Mouse (Mus musculus): ENCODE measurements at regions not wholly inside any gene's neighbourhood (a gene's known extent, or its start where the extent isn't known, plus 50 kb on each side); places are given as distances from the start of the nearest gene placed in this dataset.
A peak's percentile ranks its signal among the peaks of the same experiment; 100 is the strongest.
"Not testable (repeated sequence)": the region's sequence is repeated elsewhere in the genome, so short reads cannot be mapped to it uniquely, and the experiment has no call there.

DNA sequence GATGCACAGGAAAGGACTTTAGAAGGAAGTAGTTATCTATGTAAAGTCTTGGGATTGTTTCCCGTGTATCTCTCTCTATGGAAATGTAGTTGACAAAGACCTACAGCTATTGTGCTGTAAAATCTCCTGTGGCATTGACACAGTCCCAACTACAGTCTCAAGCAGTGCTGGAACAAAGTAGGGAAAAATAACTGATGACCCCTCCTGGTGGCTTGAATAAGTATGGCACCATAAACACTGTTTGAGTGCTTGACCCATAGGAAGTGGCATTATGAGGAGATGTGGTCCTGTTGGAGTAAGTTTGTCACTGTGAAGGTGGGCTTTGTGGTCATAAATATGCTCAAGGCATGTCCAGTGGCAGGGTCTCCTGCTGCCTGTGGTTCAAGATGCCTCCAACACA is 928.4 kb upstream of the Mms22l start:
- DNase-seq (ENCODE audit: extremely low spot score in 1 of 2, low spot score in 1 of 2): no peak

DNA sequence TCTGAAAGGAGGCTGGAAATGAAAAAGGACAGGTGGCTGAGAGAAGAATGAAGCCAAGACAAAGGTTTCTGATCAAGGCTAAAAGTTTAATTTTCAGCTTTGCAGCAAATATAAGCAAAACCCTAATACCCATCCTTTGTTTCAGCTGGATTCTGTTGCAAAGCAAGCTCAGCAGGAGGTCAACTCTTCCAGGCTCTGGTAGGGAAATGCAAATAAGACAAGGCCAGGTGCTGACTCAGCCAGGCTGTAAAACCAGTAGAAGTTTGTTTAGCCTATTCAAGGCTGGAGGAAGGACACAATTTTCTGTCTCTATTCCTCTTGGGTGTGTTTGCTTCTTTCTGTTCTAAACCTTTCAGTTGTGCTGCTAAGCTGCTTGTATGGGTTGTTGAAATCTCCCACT is 923.2 kb upstream of the Mms22l start:
- DNase-seq (ENCODE audit: extremely low spot score in 1 of 2, low spot score in 1 of 2): no peak

DNA sequence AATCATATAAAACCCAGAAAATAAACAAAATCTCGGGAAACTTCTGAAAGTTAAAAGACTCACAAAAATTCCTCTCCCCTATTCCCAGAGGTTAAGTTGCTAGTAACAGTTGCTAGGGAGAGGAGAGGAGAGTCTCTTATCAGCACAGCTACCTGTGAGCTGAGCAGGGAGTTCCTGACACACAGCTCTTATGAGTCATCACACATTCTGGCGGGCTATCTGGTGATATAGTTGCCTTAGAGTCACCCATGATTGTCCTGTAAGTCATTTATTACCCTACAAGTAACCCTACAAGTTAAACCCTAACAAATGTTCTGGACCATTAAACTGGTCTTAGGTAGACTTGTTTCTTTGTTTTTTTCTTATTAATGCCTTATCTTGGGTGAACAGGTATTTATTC is 908.8 kb upstream of the Mms22l start:
- DNase-seq (ENCODE audit: extremely low spot score in 1 of 2, low spot score in 1 of 2): no peak

DNA sequence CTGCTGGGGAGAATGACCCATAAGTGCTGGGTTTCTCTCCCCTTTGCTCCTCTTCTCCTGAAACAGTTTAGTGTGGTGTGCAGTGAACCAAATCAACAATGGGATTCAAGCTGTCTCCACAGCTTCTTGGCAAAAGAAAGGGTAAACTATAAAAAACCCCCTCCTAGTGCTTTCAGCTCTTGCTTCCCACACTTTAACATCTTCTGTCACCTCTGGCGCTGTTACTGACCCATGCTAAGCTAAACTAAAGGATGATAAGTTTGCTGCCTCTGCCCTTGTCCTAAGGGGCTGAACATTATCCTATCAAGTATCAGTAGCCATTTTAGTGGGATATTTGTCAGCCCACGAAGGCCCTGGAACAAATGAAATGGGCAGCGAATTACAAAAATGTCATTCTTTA is 905.4 kb upstream of the Mms22l start:
- no peak for DNase-seq (ENCODE audit: extremely low spot score in 1 of 2, low spot score in 1 of 2)

DNA sequence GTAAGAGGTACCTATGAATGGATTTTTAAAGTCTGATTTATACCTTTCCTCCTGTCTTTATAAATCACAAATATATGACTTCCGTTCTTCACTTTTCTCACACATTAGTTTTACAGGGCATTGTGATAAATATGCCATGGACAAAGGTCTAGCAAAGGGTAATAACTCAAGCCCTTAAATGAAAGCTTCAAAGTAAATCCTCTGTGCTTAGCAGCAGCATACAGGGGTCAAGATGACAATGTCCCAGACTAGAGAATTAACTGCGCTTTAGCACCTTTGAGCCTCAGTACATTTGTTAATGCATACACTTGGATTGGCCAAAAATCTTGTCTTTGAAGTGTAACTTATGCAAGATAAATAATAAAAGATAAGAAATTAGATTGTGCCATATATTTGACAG is 904.7 kb upstream of the Mms22l start:
- no peak for DNase-seq (ENCODE audit: extremely low spot score in 1 of 2, low spot score in 1 of 2)

DNA sequence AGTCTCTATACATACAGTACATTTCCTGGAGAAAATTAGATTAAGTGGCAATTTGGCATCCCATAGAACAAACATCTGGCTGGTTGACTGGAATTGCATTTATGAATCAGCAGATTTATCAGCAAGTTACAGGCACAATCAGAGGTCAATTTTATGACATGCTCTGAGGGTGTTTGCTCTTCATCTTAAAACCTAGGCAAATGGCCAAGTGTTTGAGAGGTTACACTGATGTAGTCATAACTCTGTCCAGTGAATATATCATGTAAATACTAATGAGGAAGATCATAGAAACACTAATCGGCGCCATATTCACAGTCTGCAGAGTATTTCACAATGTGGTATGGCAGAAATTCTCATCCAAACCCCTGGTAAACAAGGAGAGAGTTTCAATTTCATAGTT is 896.2 kb upstream of the Mms22l start:
- DNase-seq (ENCODE audit: extremely low spot score in 1 of 2, low spot score in 1 of 2): no peak

DNA sequence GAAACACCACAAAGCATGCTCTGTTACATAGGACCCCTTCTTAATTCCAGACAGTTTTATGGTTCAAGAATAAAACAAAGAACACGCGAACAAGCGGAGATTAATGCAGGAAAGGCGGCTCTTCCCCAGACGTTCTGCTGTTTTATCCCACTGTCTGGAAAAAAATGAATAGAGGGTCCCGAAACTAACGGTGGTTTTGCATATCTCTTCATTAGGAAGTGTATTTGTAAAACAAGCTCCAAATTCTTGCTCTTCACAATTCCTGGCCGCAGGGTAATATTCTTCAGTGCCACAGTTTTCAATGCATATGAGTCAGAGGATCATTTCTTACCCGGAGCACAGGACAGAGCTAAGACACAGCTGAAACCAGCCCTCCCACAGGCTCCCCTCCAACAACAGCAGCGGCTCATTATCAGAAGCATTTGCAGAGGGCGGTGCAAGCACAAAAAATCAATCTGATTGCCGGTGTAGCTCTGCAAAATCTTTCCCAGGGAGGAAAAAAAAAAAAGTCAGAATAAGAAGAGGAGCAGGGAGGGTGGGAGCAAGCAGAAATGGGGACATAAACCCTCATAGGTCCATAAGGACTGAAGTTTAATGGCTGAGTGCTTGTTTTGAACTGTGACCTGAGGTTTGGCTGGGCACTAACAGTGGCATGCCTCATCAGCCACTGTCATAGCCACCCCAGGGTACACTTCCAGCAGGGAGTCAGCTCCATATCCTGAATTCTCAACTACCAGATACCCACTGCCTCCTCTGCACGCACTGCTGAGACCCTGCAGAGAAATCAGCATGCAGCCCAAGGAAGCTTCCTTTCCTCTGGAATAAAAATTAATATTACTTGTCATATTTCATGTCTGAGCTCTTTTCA is 894.6 kb upstream of the Mms22l start:
- DNase-seq (ENCODE audit: extremely low spot score in 1 of 2, low spot score in 1 of 2): peak in 1 of 2 experiments; percentile 19

DNA sequence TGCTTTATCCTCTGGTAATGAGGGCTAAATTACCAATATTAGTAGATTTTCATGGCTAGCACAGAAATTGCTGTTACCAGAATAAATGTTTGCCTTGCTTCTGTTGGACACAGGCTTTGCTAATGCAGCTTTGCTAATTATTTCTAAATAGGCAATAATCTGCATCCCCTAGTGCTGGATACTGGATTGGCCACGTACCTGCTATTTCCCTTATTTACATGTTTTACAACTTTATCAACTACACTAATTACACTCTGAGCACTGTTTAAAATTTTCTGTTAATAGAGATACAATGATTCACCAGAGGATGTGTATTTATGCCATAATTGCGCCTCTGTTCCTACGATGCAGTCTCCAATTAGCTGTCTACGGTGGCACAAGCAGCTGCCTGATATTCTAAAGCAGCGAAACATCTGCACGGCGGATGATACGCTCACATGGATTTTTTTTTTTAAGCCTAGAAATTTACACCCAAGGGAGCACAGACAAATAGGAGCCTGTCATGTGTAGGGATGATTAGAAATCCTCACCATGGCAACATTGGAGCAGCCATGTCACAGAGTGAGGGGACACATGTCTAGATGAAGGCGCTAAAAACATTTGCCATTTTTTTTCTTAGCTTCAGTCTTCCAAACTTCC is 893.8 kb upstream of the Mms22l start:
- no peak for DNase-seq (ENCODE audit: extremely low spot score in 1 of 2, low spot score in 1 of 2)

DNA sequence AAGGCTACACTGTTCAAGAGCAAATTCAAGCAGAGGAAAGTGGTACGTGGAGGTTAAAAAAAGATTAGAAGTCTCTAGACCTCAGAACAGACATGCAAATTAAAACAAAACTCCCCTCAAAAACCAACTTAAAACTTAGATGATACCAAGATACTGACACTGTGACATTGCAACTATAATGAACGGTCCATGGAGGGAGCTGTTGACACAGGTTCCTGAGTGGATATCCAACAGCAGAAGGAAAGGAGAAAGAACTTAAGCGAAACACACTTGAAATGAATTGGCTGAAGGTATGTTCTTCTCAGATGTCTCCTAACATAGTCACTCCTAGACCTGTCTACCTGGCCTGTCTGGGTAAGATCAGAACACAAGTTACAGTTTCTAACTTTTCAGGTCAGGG is 888.9 kb upstream of the Mms22l start:
- no peak for DNase-seq (ENCODE audit: extremely low spot score in 1 of 2, low spot score in 1 of 2)

DNA sequence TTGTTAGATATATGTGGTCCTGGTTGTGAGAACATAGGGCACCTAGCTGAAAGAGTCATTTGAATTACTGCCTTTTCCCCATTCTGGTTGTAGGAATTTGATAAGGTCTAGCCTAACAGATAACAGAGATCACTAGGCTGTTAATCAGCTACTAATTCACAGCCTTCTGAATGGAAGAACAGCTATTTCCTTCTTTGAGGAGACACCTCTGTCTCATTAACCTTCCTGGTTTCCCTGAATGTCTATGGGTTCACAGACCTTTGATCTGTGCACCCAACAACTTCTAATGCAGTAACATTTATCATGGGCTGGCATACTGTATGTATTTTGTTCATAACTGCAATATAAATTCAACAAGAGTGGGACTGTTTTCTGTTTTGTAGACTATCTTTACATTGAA is 875.0 kb upstream of the Mms22l start:
- no peak for DNase-seq (ENCODE audit: extremely low spot score in 1 of 2, low spot score in 1 of 2)

DNA sequence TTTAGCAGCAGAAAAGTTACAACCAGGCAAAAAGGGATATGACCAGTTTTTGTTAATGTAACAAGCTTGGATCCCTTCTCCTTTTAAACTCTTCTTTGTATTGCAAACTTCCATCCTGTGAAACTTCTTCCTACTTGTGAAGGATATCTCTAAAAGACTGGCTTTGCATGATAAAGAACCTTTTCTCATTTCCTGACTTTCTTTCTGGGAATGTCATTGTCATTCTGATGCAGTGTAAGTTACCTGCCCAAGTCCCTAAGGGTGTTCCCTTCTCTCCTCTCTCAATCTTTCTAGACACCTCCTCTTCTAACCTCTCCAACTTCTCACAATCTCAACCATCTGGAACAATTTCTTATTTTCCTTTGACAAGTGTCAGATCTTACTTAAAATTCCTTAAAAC is 874.0 kb upstream of the Mms22l start:
- no peak for DNase-seq (ENCODE audit: extremely low spot score in 1 of 2, low spot score in 1 of 2)

DNA sequence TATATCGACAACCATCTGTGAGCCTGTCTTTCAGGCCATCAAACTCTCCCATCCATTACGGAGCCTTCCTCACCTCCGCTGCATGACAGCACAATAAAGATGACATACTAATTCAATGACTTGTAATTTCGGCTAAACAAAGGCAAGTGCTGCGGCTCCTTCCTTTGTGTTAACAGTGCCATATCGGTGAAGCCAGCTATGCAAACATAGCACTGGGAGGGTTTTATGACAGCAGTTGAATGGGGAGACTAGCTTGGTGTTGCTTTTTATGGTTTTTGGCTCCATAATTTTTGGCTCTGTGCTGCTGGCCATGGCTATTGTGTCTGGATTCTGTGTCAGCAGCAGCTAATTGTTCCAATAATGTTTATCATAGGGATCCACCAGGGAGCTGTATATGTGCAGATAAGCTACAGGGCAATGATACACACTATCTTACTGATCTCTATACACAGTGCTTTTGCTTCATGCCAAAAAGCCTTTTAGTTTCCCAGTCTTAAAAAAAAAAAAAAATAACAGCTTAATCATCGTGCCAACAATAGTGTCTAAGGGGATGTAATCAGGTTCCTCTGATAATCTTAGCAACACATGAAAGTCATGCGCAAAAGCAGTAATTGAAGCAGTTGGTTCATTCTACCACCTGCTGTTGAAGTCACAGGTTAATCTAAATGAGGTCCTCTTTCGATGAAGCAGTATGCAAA is 859.9 kb upstream of the Mms22l start:
- peak in 1 of 2 experiments; percentile 3 for DNase-seq (ENCODE audit: extremely low spot score in 1 of 2, low spot score in 1 of 2)

DNA sequence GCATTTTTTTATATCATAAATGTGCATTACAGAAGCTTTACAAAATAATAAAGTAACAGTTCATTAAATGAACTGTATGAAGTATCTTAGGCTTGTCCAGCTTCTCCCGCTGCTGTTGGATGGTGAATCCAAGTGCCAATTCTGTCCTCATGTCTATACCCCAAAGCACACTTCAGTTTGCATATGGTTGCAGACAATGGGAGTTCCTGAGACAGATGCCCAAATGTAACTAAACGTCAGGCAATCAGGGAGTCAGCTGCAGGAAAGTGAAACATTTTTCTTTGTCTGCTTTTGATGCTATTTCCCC is 859.4 kb upstream of the Mms22l start:
- DNase-seq (ENCODE audit: extremely low spot score in 1 of 2, low spot score in 1 of 2): no peak

DNA sequence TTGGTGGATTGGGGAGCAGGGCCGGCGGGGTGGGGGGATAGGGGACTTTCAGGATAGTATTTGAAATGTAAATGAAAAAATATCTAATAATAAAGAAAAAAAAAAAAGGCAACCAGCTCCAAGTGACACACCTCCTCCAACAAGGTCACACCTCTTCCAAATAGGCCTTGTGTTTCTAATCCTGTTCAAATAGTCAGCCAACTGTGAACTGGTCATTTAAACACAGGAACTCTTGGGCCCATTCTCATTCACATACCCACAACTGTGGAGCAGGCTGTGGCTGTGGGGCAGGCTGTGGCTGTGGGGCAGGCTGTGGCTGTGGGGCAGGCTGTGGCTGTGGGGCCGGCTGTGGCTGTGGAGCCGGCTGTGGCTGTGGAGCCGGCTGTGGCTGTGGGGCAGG is 839.6 kb upstream of the Mms22l start:
- DNase-seq (ENCODE audit: extremely low spot score in 1 of 2, low spot score in 1 of 2): not testable (repeated sequence)

DNA sequence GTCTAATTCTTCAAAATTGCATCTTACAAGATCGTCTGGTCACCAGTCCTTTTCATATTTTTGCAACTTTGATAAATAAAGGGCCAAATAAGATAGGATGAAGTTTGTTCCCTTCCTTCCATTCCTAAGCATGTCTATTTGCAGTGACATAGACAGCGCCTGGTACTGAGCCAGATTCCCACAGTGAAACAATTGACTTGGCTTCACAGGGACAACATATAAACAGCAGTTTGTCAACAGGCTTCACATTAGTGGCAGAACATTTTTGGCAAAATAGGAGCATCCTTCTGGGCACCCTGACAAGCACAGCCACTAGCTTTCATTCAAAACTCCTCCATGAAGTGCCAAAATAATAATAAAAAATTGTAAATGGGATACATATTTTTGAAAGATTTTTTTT is 827.4 kb upstream of the Mms22l start:
- DNase-seq (ENCODE audit: extremely low spot score in 1 of 2, low spot score in 1 of 2): no peak

DNA sequence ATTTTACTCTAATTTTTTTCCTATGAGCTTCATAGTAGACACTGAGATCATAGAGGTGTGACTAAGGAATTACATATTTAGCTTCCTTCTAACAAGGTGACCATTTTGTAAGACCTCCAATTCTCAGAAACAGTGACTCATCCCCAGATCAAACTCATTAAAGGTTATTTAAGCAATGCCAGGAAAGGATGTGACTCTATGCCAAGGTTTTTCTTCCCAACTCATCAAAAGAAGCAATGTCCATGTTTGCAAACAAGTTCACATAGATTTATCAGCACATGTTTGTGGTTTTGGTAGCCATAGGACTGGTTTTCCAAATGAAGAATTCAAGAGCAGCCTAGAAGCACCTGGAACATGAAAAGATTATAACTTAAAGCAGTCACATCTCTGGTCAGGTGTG is 792.6 kb upstream of the Mms22l start:
- no peak for DNase-seq (ENCODE audit: extremely low spot score in 1 of 2, low spot score in 1 of 2)

DNA sequence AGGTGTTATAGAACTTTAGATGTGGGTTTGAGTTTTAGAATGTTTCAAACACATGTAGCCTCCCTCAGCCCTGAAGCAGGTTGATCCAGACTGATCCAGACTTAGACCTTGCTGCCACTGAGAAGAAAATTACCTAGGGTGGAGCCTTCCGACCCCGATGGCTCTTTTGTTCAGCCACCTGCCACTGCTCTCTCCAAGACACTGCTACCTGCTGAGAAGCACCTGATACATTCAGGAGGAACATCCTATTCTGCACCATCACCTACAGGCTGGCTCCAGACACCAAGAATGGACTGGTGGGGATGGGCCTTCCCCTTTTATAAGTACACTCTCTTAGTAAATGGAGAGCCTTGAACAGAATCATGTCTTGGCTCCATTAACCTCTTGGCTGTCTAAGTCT is 785.5 kb upstream of the Mms22l start:
- no peak for DNase-seq (ENCODE audit: extremely low spot score in 1 of 2, low spot score in 1 of 2)

DNA sequence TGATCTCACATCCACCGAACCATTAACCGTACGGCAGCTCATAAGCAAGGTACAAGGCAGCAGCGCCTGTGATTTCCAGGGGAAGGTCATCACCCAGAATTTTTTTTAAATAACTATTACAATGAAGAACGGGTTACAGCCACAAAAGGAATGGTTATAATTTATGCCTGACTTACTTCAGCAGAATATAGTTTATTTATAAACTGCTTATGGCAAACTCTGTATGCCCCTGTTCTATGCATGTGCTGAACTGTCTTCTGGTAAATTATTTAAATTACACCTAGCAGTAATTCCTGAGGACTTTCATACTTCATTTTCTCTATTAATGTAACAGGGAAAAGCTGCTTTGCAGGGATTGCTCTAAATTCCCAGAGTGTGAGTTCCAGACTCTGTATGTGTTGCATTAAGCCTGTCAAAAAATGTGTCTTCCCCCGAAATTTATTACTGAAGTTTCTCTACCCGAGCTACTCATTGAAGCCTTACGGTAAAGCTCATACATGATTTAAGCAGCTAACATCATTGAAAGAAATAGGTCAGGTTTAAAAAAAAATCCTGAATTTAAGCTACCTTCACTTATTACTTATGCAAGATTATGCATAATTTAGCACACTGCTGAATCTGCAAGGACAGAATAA is 782.4 kb upstream of the Mms22l start:
- no peak for DNase-seq (ENCODE audit: extremely low spot score in 1 of 2, low spot score in 1 of 2)

DNA sequence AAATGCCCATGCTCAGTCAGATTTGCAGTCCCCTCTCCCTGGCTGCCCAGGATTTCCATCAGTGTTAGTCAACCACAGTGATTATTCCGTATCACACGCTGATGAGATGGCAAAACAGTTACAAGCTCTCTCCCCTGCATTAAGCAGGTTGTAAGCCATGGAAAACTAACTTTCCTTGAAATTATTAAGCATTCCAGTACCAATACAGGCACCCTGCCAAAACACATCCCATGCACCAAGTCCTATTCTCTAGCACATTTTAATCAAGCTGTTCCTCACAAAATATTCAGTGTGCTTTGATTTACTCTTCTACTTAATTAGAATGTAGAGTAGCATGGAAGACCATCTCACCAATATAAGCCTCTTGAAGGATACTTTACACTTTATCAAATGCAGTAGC is 768.4 kb upstream of the Mms22l start:
- DNase-seq (ENCODE audit: extremely low spot score in 1 of 2, low spot score in 1 of 2): no peak

DNA sequence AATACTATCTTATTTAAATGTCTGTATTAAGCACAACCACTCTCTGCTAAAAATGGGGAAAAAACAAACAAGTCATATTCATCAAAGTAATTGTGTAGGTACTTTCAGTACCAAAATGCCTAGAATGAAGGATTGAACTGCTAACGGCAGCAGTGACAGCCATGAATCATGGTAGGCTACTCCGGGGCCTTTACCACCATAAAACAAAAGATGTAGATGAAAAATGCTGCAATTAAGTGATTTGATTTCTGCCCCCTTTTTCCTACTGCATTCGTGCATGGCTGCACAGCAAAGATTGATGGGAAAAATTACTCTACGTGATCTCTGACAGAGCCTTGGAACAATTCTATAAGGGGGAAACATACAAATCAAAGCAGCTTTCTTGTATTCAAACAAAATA is 763.8 kb upstream of the Mms22l start:
- DNase-seq (ENCODE audit: extremely low spot score in 1 of 2, low spot score in 1 of 2): no peak

DNA sequence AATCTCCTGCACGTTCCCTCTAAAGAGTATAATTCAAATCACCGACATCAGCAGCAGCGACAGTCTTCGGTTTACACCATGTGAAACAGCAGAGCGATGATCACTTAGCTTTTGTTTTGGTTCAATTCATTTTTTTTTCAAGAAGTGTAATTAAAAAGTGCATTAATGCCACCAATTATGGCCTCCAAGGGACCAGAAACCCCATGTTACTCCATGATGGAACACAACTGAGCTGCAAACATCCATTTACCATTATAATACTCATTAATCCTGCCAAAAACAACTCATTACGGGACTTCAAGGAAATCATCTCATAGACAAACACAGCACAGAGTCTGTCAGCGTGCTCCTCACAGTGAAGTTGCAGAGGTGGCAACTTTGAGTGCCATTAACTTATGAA is 752.2 kb upstream of the Mms22l start:
- DNase-seq (ENCODE audit: extremely low spot score in 1 of 2, low spot score in 1 of 2): no peak
